Mouse (Mus musculus) ZHBTc4 (cell line): ENCODE results near the gene Col6a2.

Experiments
- DNase-seq: peaks from one replicate; pipeline ENCODE4 v3.0.0-alpha.2; 2011; ENCODE audit warnings: low read depth, low spot score

The Col6a2 gene

DNA sequence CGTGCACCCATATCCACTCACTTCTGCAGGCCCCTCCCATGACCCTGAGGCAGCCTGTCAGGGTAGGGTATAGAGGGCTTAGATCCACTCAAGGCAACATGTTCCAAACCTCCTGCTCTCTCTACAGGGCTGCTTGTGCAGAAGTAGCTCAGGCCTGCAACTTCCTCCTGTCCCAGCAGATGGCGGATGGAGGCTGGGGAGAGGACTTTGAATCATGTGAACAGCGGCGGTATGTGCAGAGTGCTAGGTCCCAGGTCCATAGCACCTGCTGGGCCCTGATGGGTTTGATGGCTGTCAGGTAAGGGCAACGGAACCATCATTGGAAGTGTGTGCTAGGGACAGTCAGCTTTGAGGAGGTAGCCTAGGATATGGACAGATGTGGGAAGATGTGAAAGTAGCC lies 73.0 kb downstream of the Col6a2 start:
- DNase-seq: peak; percentile 53

DNA sequence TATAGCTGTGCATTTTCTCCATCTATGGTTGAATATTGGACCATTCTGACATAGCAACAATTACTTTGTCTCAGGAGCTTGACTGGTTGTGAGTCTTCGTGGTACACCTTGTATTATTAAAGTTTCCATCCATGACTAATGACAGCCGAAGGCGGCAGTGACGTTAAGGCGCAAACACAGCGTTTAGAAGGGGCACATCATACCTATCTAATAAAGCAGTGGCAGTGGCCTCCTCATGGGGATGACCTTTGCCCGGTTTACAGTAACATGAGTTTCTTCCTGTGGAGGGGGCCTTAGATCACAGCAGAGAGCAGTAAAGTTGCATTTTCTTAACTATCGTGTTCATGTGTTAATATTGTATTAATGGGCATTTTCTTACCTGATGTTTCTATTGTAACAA lies 75.2 kb downstream of the Col6a2 start:
- no peak for DNase-seq

DNA sequence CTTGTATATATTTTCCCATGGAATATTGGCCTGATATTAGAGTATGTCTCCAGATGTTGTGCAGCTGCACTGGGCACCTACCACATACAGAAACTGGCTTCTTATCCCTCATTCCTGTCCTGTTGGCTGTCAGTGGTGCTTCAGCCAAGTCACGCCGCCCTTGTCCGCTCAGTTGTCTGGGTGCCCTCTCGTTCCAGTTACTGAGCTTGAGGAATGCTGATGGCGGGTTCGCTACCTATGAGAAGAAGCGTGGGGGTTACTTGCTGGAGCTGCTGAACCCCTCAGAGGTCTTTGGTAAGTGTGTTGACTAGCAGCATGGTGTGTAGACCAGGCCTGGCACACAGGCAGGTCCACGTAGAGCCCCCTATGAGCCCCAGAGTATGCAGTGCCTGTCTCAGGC lies 76.9 kb downstream of the Col6a2 start:
- no peak for DNase-seq
